Mouse (Mus musculus): Measurements from ENCODE around the gene March1. TPM values are rescaled to one million over a fixed set of nuclear protein-coding genes. Genes with fewer than 3 reads are reported as not detected.
"Not testable (repeated sequence)": the region's sequence is repeated elsewhere in the genome, so short reads cannot be mapped to it uniquely, and the experiment has no call there.

March1 gene
- total RNA-seq, 4 experiments from 2014 or later, result 37.3 to 39.7 (median 38.8) TPM

- DNase-seq (ENCODE audit: low spot score in 2 of 2), result no peak
Observed at GRCm38 (mm10) chr8:66269546-66269945, 651.8 kb downstream of the March1 start.

- DNase-seq (ENCODE audit: low spot score in 2 of 2), result no peak
Observed at GRCm38 (mm10) chr8:66270116-66270515, 652.4 kb downstream of the March1 start.

- DNase-seq (ENCODE audit: low spot score in 2 of 2), result no peak
Observed at GRCm38 (mm10) chr8:66317824-66318223, 700.1 kb downstream of the March1 start.

GRCm38 (mm10) chr8:66323045-66323807, 705.5 kb downstream of the March1 start:
- DNase-seq (ENCODE audit: low spot score in 2 of 2), result peak in 1 of 2 experiments; percentile 10

GRCm38 (mm10) chr8:66326396-66326795, 708.7 kb downstream of the March1 start:
- no peak for DNase-seq (ENCODE audit: low spot score in 2 of 2)

- DNase-seq (ENCODE audit: low spot score in 2 of 2), result no peak
Observed at GRCm38 (mm10) chr8:66332206-66332605, 714.5 kb downstream of the March1 start.

- no peak for DNase-seq (ENCODE audit: low spot score in 2 of 2)
Observed at GRCm38 (mm10) chr8:66334265-66334664, 716.6 kb downstream of the March1 start.

GRCm38 (mm10) chr8:66339551-66339950, 721.9 kb downstream of the March1 start:
- no peak for DNase-seq (ENCODE audit: low spot score in 2 of 2)

GRCm38 (mm10) chr8:66342928-66343327, 725.2 kb downstream of the March1 start:
- no peak for DNase-seq (ENCODE audit: low spot score in 2 of 2)

- no peak for DNase-seq (ENCODE audit: low spot score in 2 of 2)
Observed at GRCm38 (mm10) chr8:66362882-66363801, 745.4 kb downstream of the March1 start.

GRCm38 (mm10) chr8:66383694-66384373, 766.1 kb downstream of the March1 start:
- no peak for DNase-seq (ENCODE audit: low spot score in 2 of 2)

GRCm38 (mm10) chr8:66386008-66386407, 768.3 kb downstream of the March1 start:
- no peak for DNase-seq (ENCODE audit: low spot score in 2 of 2)

GRCm38 (mm10) chr8:66388693-66389092, 771.0 kb downstream of the March1 start:
- DNase-seq (ENCODE audit: low spot score in 2 of 2), result no peak

GRCm38 (mm10) chr8:66391554-66391953, 773.9 kb downstream of the March1 start:
- DNase-seq (ENCODE audit: low spot score in 2 of 2), result no peak

GRCm38 (mm10) chr8:66392900-66393299, 775.2 kb downstream of the March1 start:
- DNase-seq (ENCODE audit: low spot score in 2 of 2), result no peak

- no peak for DNase-seq (ENCODE audit: low spot score in 2 of 2)
Observed at GRCm38 (mm10) chr8:66394148-66394547, 776.4 kb downstream of the March1 start.

- no peak for DNase-seq (ENCODE audit: low spot score in 2 of 2)
Observed at GRCm38 (mm10) chr8:66397811-66398210, 780.1 kb downstream of the March1 start.

GRCm38 (mm10) chr8:66400050-66400449, 782.4 kb downstream of the March1 start:
- DNase-seq (ENCODE audit: low spot score in 2 of 2), result no peak

- no peak for DNase-seq (ENCODE audit: low spot score in 2 of 2)
Observed at GRCm38 (mm10) chr8:66404711-66405414, 787.2 kb downstream of the March1 start.

- not testable (repeated sequence) for DNase-seq (ENCODE audit: low spot score in 2 of 2)
Observed at GRCm38 (mm10) chr8:66405796-66406195, 788.1 kb downstream of the March1 start.

Measured in left cerebral cortex, adult 8-10 months (tissue).